Mouse (Mus musculus) liver, embryonic 13.5 days (tissue): ENCODE measurements at regions not wholly inside any gene's neighbourhood (a gene's known extent, or its start where the extent isn't known, plus 50 kb on each side); places are given as distances from the start of the nearest gene placed in this dataset.

ENCODE experiments used
- ATAC-seq: fragments of 200-750 bp; cut with Nextera tagmentation; 2 replicates; pipeline ENCODE4 v1.8.0; 2017; ENCODE audit warnings: low read depth, mild to moderate bottlenecking, moderate number of reproducible peaks, moderate library complexity
- DNase-seq: peaks from one replicate; pipeline ENCODE4 v3.0.0; 2022
- H3K27ac ChIP-seq: fragments of 300-500 bp; sonication (generic); 2 replicates; pipeline ENCODE4 v1.5.1; 2015; ENCODE audit warnings: moderate library complexity, mild to moderate bottlenecking, inconsistent platforms
- H3K27me3 ChIP-seq: fragments of 300-500 bp; sonication (generic); 2 replicates; pipeline ENCODE4 v1.6.1; 2015; ENCODE audit warnings: mild to moderate bottlenecking, inconsistent platforms
- H3K36me3 ChIP-seq: fragments of 300-500 bp; sonication (generic); 2 replicates; pipeline ENCODE4 v1.6.1; 2015; ENCODE audit warnings: mild to moderate bottlenecking, inconsistent platforms
- H3K4me1 ChIP-seq: fragments of 300-500 bp; sonication (generic); replicated peaks from 2 replicates; pipeline ENCODE4 v1.6.1; 2015; ENCODE audit warnings: inconsistent platforms
- H3K4me2 ChIP-seq: fragments of 300-500 bp; sonication (generic); 2 replicates; pipeline ENCODE4 v1.6.1; 2015; ENCODE audit warnings: inconsistent platforms, mild to moderate bottlenecking, moderate library complexity
- H3K4me3 ChIP-seq: fragments of 300-500 bp; sonication (generic); replicated peaks from 2 replicates; pipeline ENCODE4 v1.5.1; 2015; ENCODE audit warnings: mild to moderate bottlenecking, inconsistent platforms
- H3K9ac ChIP-seq: fragments of 300-500 bp; sonication (generic); 2 replicates; pipeline ENCODE4 v1.6.1; 2015; ENCODE audit warnings: mild to moderate bottlenecking, inconsistent platforms
- H3K9me3 ChIP-seq: fragments of 300-500 bp; sonication (generic); replicated peaks from 2 replicates; pipeline ENCODE4 v1.6.1; 2016; ENCODE audit warnings: inconsistent platforms
- WGBS: fragments of 180-500 bp; shearing (Covaris S2); methylation state at CpG from one replicate; pipeline ENCODE4 v1.1.7; 2015; ENCODE audit not compliant: insufficient replicate concordance; 5-methylcytosine and 5-hydroxymethylcytosine counted together

DNA sequence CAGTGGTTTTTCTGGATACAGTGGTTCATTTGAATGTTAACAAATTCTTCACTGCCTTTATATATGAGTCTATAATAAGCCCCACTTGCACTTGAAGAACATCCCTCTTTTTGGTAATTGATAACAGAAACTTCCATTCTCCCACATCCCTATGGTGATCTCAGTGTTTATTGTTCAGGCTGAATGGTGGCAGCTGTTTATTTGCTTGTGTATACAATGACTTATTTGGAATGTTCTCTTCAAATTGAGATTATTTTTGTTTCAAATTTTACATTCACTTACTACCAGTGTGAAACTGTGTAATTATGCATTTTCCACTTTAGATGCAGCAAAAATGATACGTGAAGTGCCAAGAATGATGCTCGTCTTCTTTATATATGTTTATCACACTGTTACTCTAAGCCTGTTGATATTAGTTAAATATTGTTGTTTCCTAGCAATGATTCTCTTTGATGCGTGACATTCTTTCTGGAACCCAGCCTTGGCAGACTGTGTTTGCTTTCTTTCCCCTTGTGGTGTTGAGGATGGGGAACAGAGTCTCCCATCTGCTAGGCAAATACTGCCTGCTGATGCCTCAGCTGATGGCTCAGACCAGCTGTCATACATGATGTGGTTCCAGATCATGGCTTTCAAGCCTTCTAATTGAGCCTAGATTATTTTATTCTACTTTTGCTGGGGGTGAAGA, 389.1 kb downstream of the Cd109 start:
- Histone ChIP-seq H3K9ac (no peak overlapping the region), H3K27ac (no peak overlapping the region), H3K27me3 (no peaks in the 10 kb centered on the region), H3K9me3 (no peaks in the 10 kb centered on the region), H3K4me2 (no peak overlapping the region), H3K4me1 (no peaks in the 10 kb centered on the region), H3K36me3 (no peaks in the 10 kb centered on the region), H3K4me3 (no peak overlapping the region)
- ATAC-seq (no peak), DNase-seq (no peak)
- WGBS: 64% methylated on average over 3 of the region's 3 CpGs

DNA sequence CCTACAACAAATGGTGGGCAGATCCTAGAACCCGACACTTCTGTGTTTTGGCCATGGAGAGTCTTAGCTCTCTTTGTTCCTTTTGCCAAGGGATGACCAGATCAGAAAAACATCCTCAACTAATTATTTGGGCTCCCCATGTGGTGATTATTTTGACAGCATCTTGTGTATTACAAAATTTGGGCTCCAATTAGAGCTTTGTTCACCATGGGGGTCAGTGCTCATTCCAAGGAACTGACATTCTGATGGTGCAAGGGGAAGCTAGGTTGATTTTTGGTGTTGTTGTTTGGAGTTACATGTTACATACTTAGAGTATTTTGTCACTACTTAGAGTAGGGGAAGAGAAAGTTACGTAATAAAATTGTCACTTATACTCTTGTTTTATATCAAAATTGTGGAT, 406.9 kb downstream of the Cd109 start:
- no peak for DNase-seq
- WGBS: 54% methylated on average over 2 of the region's 2 CpGs

DNA sequence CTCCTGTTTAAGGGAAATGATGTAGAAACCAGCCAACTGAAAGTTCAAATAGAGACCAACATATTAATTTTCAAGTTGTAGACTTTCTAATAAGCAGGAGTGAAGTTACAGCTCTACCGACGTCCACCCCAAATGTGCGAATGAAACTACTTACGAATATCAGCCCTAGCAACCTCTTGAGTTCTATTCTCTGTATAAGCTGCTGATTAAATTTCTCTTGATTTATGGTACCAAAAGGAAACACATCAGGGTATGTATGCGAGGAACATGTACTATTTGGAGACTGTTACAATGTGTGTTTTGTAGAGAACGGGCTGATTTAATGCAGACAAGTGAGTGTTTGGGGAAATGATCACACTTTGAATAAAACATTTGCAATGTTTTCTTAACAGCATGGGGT, 412.9 kb downstream of the Cd109 start:
- no peak overlapping the region for H3K27ac ChIP-seq
- no peaks in the 10 kb centered on the region for H3K36me3 ChIP-seq
- 79% methylated on average over 6 of the region's 6 CpGs for WGBS
- no peaks in the 10 kb centered on the region for H3K4me1 ChIP-seq
- H3K9me3 ChIP-seq: no peaks in the 10 kb centered on the region
- no peak overlapping the region for H3K4me3 ChIP-seq
- H3K27me3 ChIP-seq: no peaks in the 10 kb centered on the region
- no peak overlapping the region for H3K9ac ChIP-seq
- no peak for ATAC-seq
- H3K4me2 ChIP-seq: no peak overlapping the region
- DNase-seq: no peak

More for the DNA sequence above, 406.9 kb downstream of the Cd109 start:
- Histone ChIP-seq H3K4me3 (no peak overlapping the region), H3K4me1 (no peaks in the 10 kb centered on the region), H3K4me2 (no peak overlapping the region), H3K36me3 (no peaks in the 10 kb centered on the region), H3K9me3 (no peaks in the 10 kb centered on the region), H3K27me3 (no peaks in the 10 kb centered on the region), H3K9ac (no peak overlapping the region), H3K27ac (no peak overlapping the region)
- ATAC-seq: no peak

DNA sequence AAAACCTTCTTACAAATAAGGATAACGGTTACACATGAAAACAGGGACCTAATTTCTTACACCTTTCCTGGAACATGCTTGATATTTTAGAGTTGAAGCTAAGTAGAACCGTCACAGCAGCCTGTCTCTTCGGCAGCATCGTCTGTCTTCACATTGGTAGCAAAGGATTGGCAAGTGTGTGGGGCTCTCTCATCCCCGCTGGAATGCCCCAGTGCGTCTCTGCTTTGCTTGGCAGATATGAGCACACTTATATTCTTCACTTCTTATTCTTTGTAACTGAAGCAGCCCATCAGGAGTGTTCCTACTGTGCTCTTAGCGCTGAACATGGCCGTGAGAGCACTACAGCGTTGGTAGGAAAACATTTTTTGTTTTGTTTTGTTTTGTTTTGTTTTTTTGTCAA, 414.1 kb downstream of the Cd109 start:
- no peaks in the 10 kb centered on the region for H3K9me3 ChIP-seq
- no peak overlapping the region for H3K27ac ChIP-seq
- no peak for ATAC-seq
- no peaks in the 10 kb centered on the region for H3K27me3 ChIP-seq
- H3K9ac ChIP-seq: no peak overlapping the region
- H3K36me3 ChIP-seq: no peaks in the 10 kb centered on the region
- WGBS: 73% methylated on average over 9 of the region's 9 CpGs
- H3K4me2 ChIP-seq: no peak overlapping the region
- no peaks in the 10 kb centered on the region for H3K4me1 ChIP-seq
- no peak overlapping the region for H3K4me3 ChIP-seq
- no peak for DNase-seq

DNA sequence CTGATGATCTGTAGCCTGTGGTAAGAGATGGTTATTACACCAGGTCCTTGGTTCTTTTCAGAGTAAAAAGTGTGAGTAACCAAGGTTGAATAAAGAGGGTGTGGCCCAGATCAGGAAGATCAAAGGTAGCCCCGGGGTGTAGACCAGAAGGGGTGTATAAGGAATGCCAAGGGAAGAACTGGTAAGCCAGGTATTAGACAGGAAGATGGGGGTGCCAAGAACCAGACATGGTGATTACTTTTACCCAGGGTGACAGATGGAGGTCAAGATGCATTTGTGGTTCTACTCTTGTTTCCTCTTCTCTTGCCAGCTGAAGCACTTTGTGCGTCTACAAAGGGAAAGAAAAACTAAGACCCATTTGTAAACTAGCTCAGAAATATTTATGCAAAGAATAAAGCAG, 420.3 kb downstream of the Cd109 start:
- no peak overlapping the region for H3K4me3 ChIP-seq
- 40% methylated on average over 2 of the region's 2 CpGs for WGBS
- DNase-seq (no peak), ATAC-seq (no peak)
- H3K4me1 ChIP-seq: no peaks in the 10 kb centered on the region
- no peaks in the 10 kb centered on the region for H3K9me3 ChIP-seq
- no peak overlapping the region for H3K27ac ChIP-seq
- H3K27me3 ChIP-seq: no peaks in the 10 kb centered on the region
- no peaks in the 10 kb centered on the region for H3K36me3 ChIP-seq
- no peak overlapping the region for H3K4me2 ChIP-seq
- no peak overlapping the region for H3K9ac ChIP-seq

DNA sequence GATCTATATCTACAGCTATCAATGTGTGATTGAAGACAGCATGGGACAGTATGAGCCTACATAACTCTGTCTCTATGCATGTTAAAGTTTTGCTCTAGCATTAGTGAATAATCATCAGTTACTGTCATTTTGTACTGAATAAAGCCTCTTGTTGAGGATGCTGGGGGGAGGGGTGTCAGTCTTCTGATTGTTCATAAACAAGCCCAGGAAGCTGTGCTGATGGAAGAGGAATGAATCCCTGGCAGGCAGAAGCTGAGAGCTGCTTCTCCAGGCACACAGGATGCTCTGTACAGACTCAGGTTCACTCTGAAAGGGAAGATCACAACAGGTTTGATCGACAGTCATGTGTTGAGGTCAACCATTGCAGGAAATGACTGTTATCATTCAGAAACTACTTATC, 421.7 kb downstream of the Cd109 start:
- DNase-seq (no peak), ATAC-seq (no peak)
- Histone ChIP-seq H3K4me1 (no peaks in the 10 kb centered on the region), H3K9me3 (no peaks in the 10 kb centered on the region), H3K36me3 (no peaks in the 10 kb centered on the region), H3K27ac (no peak overlapping the region), H3K4me3 (no peak overlapping the region), H3K9ac (no peak overlapping the region), H3K4me2 (no peak overlapping the region), H3K27me3 (no peaks in the 10 kb centered on the region)
- 53% methylated on average over 1 of the region's 1 CpGs for WGBS

DNA sequence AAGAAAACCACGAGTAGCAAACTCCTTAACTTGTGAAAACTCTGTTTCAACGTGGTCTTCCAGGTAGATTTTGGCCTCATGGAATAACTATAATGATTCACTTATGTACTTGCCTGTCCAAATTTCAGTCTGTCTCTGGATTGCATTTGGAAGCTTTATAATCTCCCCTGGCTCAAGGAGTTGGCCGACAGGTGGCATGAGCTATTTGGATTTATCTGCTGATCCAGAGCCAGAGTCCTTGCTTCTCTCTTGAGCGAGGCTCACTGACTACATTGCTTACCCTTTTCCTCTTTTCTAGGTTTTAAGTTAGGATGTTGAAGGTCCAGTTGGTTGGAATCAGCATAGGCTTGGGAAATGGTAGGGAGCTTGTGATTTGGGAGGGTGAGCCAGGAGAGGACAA, 423.6 kb downstream of the Cd109 start:
- Histone ChIP-seq H3K9ac (no peak overlapping the region), H3K27me3 (no peaks in the 10 kb centered on the region), H3K4me3 (no peak overlapping the region), H3K36me3 (no peaks in the 10 kb centered on the region), H3K27ac (no peak overlapping the region), H3K4me2 (no peak overlapping the region), H3K9me3 (no peaks in the 10 kb centered on the region), H3K4me1 (no peaks in the 10 kb centered on the region)
- ATAC-seq: no peak
- WGBS: 56% methylated on average over 4 of the region's 4 CpGs
- no peak for DNase-seq

DNA sequence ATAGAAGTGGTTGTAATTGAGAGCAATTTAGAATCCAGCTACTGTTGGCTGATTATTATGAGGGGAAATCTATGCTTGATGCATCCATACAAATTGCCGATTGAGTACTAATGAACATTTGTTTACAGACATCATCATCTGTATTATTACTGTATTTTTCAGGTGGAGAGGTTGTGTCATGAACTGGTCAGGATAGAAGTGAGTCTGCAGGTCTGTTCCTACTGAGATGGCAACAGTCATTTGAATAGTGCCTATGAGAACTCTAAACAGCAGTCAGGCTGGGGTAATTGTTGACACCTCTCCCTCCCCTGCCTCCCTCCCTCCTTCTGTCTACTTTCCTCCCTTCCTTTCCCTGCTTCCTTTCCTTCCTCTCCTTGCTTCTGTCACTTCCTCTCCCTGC, 429.0 kb downstream of the Cd109 start:
- no peaks in the 10 kb centered on the region for H3K9me3 ChIP-seq
- H3K27ac ChIP-seq: no peak overlapping the region
- H3K36me3 ChIP-seq: no peaks in the 10 kb centered on the region
- no peak overlapping the region for H3K4me3 ChIP-seq
- DNase-seq: no peak
- 69% methylated on average over 1 of the region's 1 CpGs for WGBS
- no peaks in the 10 kb centered on the region for H3K4me1 ChIP-seq
- no peaks in the 10 kb centered on the region for H3K27me3 ChIP-seq
- no peak overlapping the region for H3K4me2 ChIP-seq
- ATAC-seq: no peak
- H3K9ac ChIP-seq: no peak overlapping the region

DNA sequence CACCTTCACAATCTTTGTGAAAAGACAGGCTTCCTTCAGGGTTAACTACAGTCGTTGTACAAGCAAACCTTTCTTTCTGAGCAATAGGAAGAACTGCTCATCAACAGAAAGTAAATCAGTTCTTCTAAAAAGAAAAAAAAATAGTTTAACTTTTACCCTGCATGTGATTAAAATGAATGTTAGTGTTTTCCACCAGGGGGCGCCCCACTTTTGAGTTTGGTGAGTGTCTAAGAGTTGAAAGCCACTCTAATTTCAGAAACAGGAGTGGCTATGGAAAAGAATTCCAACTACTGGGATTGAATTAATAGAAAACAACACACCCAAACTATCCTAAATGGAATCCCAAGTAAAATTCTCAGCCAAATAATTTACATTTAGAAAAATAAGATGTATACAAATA, 430.0 kb downstream of the Cd109 start:
- 3% methylated on average over 2 of the region's 2 CpGs for WGBS
- ATAC-seq: no peak
- DNase-seq: no peak
- H3K4me2 ChIP-seq: no peak overlapping the region
- H3K9me3 ChIP-seq: no peaks in the 10 kb centered on the region
- no peaks in the 10 kb centered on the region for H3K27me3 ChIP-seq
- no peak overlapping the region for H3K4me3 ChIP-seq
- H3K36me3 ChIP-seq: no peaks in the 10 kb centered on the region
- no peak overlapping the region for H3K9ac ChIP-seq
- H3K4me1 ChIP-seq: no peaks in the 10 kb centered on the region
- no peak overlapping the region for H3K27ac ChIP-seq

DNA sequence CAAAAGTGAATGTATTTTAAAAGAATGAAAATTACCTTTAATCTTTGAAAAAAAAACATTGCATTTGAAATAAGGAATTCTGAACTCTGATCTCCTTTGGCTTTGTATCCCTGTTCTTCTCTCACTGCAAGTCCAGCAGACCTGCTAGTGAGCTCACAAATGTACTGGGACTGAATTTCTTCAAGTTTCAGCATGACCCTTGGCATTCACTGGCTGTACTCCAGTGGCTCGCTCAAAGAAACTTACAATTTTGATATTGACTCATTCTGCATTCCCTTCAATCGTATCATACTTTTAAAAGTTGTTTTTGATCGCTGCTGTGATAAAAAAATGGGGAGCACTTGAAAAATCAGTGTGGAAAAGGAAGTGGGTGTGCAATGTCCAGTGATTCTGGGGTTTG, 456.6 kb downstream of the Cd109 start:
- no peaks in the 10 kb centered on the region for H3K4me1 ChIP-seq
- 38% methylated on average over 3 of the region's 3 CpGs for WGBS
- H3K9ac ChIP-seq: no peak overlapping the region
- no peaks in the 10 kb centered on the region for H3K36me3 ChIP-seq
- no peak for DNase-seq
- no peaks in the 10 kb centered on the region for H3K27me3 ChIP-seq
- ATAC-seq: no peak
- no peaks in the 10 kb centered on the region for H3K9me3 ChIP-seq
- H3K27ac ChIP-seq: no peak overlapping the region
- no peak overlapping the region for H3K4me3 ChIP-seq
- H3K4me2 ChIP-seq: no peak overlapping the region

DNA sequence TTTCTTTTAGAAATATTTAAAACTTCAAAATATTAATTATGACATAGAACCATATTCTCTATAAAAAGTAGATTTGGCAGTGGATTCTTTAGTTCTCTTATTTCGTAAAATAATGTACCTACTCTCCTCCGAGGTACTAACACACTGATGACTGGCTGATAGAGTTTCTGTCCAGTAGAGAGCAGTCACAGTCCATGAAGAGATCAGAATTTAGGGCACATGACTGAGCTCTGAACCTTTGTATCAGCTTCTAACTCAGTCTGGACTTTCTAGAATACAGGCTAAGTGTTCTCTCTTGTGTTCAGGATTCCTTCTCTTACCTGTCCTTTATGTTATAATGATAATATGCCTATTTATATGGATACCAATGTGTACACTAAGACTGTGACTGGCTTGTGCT, 494.3 kb downstream of the Cd109 start:
- ATAC-seq: no peak
- DNase-seq: no peak
- Histone ChIP-seq H3K9ac (no peak overlapping the region), H3K9me3 (no peaks in the 10 kb centered on the region), H3K4me2 (no peak overlapping the region), H3K4me3 (no peak overlapping the region), H3K4me1 (no peaks in the 10 kb centered on the region), H3K27ac (no peak overlapping the region), H3K27me3 (no peaks in the 10 kb centered on the region), H3K36me3 (no peaks in the 10 kb centered on the region)
- 54% methylated on average over 2 of the region's 2 CpGs for WGBS

DNA sequence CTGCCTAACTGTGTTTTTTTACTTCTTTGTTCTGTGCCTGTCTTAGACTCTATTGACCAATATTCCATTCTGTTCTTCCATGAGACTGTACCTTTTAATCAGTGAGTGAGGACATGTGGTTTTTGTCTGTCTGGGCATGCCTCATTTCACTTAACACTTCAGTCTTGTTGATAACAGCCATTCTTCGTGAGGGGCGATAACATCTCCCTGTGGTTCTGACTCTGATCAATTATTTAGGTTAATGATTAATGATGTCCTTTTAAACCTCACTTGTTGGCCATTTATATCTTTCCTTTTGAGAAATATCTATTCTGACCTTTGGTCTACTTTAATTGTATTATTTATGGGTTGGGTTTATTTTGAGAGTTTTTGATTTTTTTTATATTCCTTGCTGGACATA, 496.0 kb downstream of the Cd109 start:
- Histone ChIP-seq H3K9me3 (no peaks in the 10 kb centered on the region), H3K4me1 (no peaks in the 10 kb centered on the region), H3K36me3 (no peaks in the 10 kb centered on the region), H3K4me2 (no peak overlapping the region), H3K9ac (no peak overlapping the region), H3K27ac (no peak overlapping the region), H3K4me3 (no peak overlapping the region), H3K27me3 (no peaks in the 10 kb centered on the region)
- ATAC-seq: no peak
- DNase-seq: no peak
- WGBS: 51% methylated on average over 2 of the region's 2 CpGs
